Mouse (Mus musculus) Muller cell, postnatal 12 days (primary cell): Measurements from ENCODE around the gene Msl1.

ENCODE experiments used
- DNase-seq: peaks from one replicate; pipeline ENCODE4 v3.0.0-alpha.2; 2015; ENCODE audit errors: inconsistent ontology term

Msl1 gene

DNA sequence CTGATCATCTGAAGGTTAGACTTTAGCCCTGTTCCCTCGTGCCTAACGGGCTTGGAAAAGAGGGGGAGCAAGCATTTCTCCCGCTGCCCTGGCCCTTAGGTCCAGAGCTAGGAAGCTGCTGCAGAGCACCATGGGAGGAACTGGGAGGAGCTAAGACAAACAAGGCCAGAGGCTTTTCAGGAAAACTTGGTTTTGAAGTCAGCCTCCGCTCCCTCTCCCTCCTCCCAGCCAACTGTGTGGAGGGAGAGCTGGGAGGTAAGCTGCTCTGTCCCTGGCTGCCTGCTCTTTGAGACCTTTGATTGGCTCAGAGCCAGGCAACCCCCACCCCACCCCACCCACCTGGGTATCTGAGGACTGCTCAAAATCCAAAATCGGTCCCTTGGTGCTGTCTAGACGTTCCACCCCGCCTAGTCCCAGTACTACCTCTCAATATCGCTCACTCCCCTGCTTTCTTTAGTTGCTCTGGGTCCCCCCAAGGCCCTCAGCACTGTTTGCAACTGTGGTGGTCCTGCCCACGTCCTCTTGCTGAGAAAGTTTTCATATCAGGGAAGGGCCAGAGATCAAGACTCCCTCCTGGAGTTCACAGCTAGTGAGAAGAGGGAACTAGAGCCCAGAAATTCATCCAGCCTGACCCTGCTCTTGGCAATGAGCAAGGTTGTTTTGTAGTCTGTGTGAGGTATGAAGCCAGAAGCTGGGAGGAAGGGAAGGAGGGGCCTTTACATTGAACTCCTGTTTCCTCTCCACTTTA, 18.3 kb upstream of the Msl1 start:
- DNase-seq, result no peak

DNA sequence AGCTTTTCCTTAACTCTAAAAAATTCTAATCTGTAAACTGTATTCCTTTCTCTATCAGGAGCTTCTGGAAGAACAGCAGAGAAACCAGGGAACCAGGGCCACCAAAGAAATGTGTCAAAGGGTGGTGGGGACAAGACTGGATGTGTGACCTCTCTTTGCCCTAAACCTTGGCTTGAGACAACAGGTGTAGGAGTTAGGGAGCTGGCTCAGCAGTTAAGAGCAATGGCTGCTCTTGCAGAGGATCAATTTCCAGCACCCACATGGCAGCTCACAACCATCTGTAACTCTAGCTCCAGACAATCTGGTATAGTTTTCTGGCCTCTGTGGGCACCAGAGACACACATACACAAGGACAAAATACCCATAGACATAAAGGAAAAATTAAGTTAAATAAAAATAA, 17.4 kb upstream of the Msl1 start:
- DNase-seq, result no peak

DNA sequence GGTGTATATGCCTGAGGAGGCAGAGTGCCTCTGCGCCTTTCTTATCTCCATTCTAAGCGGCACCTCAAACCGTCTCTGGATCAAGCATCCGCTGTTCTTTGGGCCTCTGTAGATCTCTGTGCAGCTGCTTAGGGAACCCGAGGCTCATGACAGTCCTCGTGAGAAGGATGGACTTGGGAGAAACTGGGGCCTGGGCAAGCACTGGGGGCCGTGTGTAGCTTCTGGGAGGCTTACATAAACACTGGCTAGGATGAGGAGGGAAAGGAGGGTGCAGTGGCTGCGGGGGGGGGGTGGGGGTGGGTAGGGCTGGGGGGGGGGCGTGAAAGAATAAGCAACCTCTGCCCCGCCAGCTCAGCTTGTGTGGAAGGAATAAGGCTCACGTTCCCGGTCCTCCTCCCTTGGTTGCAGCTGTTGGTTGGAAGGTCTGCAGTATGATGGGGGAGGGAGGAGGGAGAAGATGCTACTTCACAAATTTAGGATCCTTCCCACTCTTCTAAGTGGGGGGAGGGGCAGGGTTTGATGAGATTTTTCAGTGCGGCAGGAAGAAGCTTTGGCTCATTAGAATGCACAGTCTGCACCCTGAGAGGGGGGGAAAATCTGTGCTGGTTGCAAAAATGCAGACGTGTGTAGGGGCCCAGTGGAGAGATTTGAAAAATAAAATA, 13.3 kb upstream of the Msl1 start:
- peak; percentile 73 for DNase-seq

DNA sequence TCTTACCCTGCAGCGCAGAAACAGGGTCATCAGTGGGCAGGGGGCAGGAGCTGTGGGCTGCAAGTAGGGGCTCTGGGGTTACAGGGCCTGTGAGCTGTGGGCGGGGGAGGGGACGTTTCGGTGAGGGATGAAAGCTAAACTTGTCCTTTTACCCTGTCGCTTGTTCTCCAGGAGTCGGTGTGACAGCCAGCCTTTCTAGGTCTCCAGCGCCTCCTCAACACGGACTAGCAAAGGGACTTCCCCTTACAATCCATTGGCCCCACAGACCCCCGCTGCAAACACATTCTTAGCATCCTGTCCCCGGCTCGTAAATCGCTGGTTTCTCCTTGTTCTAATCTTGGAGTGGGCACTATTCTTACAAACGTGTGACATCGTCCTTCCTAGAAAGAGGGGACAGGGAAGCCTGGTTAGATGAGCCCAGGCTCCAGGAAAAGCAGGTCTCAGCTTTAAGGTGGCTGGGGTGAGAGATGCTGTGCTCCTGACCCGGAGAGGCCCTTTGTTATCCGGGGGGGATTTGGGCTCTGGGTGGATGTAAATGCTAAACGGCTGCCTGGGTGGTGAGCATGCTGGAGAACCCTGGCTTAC, 12.6 kb upstream of the Msl1 start:
- peak; percentile 58 for DNase-seq

DNA sequence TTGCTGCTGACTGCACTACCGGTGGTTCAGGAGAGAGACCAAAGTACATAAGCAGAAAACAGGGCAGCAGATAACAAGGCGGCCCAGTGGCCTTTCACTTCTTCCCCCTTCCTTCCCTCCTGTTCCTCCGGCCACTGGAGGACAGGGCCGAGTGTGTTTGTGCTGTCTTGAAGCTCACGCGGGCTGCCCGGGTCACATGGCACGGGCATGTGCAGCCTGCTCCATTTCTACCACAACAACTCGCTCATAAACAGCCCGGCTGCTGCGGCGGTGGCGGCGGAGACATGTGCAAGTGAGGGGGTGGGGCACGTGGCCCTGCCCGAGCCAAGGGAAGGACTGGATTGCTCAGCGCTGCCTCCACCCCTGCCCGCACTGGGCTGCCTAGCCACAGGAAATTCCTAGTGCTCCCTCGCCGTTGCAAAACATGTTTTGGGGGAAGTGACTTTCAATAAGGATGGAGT, 12.1 kb upstream of the Msl1 start:
- DNase-seq, result peak; percentile 100

DNA sequence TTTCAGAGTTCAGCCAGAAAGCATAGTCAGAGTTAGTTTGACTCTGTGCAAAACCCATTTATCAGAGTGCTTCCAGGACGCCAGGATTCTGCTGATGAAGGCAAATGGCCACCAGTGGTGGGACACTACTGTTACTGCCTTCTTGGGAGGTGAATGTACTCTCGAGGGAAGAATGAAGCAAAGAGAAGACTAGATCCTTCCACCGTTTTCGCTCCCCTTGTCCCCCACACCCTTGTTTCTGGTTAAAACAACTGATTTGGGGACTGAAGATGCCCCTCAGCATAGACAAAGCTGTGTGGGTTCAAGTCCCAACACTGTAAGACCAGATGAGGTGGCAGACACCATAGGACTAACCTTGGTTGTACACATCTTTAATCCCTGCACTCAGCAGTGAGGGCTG, 11.2 kb upstream of the Msl1 start:
- no peak for DNase-seq

DNA sequence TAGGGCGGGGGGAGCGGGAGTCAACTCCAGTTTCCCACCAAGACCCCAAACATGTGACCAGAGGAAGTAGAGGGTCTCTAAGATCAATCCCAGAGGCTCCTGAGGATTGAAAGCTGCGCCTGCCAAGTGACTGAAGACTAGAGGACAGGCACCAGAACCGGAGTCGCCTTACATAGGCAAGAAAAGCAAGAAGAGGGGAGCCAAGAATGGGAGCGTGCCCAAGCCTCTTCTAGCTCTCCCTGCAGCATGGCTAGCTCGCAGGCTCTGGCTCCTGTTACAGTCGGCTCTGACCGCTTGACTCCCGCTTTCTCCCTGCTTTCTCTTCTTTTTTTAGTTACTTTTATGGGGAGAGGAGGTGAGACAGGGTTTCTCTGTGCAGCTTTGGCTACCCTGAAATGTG, 10.1 kb upstream of the Msl1 start:
- DNase-seq, result no peak

DNA sequence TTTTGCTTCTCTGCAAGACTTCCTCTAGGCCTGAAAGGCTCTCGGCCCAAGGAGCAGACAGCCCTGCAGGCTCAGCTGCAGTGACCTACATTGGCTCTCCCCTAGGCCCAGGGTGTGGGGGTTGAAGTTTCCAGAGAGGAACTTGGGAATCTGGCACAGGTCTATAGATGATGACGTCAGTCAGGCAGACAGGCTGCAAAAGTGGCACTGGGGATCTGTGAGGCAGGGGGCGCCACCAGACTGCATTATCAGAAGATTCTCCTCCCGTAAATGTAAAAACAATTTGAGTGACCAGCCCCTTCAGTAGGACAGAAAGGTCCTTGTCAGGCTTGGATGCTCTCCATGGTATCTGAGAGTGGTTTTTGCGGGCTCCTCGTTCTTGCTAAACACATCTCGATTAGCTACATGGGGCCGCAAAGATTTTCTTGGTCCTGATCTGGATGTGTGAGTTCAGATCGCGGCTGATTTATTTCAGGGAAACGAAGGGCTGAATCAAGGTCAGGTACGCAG, 9.5 kb upstream of the Msl1 start:
- peak; percentile 95 for DNase-seq

DNA sequence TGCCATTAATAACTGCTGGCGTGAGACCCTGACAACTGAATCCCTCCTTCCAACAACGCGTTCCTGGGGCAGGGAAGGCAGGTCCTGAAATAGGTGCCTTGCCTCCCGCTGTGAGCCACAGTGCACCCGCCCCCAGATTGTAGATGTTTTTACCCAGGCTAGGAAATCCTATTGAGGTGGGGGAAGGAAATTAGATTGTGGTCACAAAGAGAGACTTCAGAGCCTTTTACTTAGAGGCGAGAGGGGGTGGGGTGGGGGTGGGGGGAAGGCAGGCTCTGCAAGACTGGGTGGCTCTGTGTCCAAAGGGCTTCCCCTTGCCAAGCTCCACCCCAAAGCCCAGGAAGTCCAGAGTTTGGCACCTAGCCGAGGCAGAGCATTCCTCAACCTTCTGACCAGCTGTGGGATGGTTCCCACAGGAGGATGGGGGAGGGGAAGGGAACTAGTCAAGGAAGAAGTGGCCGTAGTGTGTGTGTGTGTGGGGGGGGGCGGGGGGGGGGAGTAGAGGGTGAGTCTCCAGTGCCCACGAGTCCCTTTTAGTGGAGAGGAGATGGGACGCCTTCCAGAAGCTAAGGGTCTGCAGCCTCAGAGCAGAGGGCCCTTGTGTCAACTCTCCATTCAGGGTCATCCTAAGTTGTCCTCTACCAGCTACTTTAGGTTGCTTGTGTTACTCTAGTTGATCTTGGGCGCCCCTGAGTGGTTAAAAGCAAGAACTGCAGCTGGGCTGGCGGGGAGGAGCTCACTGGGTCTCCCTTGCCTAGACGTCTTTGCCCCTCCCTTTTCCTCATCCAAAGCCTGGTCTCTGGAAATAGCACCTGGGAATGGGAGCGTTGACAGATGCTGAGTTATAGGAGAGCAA, 8.7 kb upstream of the Msl1 start:
- peak; percentile 97 for DNase-seq

DNA sequence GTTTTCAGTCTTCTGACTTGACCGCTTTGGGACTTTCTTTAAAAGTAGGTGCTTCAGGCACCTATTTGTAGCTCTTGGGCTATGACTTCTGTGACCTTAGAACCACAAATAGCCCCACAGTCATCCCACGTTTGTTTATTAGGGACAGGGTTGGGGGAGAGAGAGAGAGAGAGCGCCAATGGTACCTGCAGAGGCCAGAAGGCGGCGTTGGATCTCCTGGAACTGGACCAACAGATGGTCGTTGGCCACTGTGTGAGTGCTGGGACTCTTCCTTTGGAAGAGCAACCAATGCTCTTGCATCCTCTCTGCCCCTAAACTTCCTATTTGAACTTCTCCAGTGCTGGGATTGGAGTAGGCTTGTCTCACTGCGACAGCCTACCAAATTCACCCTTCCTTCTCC, 8.1 kb upstream of the Msl1 start:
- no peak for DNase-seq

DNA sequence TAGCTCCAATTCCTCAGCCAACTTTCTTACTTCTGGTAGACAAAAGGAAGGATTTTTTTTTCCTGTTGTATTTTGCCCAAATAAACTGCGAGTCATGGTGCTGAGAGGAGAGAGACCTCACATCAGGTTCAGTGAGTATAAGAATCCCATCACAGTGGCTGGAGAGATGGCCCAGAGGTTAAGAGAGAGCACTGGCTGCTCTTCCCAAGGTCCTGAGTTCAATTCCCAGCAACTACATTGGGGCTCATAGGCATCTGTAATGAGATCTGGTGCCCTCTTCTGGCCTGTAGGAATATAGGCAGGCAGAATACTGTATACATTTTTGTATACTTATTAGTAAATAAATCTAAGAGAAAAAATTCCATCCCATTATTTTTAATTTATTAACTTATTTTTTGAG, 7.6 kb upstream of the Msl1 start:
- no peak for DNase-seq

DNA sequence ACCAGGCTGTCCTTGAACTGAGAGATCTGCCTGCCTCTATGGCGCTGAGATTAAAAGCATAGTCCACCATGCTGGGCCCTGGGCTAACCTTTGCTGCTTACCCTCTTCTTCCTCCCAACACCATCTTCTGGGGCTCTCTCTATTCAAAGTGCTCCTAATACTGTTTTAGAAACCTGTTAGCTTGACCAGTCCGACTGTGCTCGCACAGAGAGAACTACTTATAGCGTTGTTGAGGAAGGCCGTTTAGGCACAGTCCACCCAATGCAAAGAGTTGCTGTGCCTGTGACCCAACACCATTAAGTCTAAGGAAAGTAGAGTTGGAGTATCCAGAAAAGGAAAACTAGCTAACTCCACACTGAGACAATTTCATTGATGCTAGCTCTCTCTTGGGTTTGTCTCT, 7.2 kb upstream of the Msl1 start:
- no peak for DNase-seq

DNA sequence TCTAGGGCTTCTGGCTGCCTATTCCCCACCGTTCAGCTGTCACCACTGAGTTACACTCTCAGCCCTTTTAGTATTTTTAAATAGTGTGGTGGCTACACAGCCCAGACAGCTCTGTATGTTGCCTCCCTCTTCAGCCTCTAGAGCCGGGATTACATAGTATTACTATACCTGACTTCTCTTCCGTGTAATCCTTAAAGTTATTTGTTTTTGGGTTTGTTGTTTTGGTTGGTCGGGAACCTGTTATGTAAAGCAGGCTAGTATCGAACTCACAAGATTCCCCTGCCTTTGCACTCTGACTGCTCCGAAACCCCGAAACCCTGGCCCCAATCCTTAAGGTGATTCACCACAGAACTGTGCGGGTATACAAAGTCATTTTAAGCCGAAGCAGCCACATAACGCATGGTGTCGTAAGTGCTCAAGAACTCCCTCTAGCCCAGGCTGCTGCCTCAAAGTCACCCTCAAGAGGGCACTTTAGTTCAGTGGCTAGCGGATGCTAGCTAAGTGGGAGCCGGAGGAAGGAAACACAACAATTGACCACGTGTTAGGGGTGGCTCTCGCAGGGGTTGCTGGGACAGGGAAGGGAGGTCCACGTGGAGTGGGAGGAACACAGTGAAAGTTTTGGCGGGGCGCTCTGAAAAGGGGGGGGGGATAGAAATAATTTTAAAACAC, 6.6 kb upstream of the Msl1 start:
- peak; percentile 94 for DNase-seq

DNA sequence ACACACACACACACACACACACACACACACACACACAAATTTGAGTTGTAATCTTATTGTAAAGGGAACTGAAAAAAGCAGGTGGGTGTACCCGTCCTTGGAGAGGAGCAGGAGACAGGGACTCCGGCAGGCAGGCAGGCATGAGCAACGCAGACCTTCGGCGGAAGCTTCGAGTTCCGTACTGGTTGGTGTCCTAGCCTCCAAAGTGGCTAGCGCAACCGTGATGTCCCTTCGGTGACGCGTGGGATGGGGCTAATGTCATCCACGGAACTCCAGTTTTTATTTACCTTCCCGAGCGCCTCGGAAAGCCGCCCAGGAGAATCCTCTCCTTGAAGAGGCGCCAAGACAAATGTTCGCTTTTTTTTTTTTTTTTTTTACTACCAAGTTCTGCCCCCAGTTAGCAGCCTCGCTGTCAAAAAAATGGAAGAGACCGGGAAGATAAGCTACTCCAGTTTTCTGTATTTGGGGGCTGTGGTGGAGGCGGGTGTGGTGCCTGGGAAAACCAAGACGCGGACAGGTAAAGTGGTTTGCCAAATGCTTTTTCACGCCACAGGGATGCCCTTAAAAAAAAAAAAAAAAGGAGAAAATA, 6.0 kb upstream of the Msl1 start:
- no peak for DNase-seq

DNA sequence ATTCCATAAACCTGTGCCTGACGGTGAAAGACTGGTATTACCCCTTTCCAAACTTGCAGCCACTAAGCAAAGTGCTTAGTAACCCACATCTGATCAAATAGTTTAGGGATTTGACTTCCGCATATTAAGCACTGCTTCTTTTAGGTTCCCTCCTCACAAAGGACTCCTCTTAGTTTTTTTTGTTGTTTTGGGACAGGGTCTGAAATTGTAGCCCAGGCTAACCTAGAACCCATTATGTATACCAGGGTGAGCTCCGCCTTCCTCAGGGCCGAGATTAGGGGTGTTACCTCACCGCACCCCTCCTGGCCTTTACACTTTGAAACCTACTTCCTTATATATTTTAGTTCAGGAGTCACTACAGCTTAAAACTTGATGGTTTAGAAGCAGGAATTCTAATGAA, 5.5 kb upstream of the Msl1 start:
- no peak for DNase-seq

DNA sequence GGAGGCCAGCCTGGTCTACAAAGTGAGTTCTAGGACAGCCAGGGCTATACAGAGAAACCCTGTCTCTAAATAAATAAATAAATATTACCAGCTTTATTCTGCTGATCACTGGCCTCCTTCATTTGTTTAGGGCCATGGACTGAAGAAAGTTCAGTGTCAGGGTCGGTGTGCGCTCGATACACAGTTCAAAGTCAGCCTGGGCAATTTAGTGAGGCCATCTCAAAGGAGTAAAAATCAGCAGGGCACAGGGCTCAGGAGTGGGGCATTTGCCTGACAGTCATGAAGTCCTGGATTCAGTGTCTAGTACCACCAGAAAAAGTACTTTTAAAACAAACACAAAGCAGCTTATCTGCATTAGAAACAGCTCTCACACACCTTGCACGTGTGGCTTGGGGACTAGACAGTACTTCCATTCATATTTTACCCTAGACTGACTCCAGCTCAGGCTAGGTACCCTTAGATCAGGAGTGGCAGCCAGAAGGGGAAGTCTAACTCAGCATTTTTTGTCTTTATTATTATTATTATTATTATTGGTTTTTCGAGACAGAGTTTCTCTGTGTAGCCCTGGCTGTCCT, 4.6 kb upstream of the Msl1 start:
- DNase-seq, result no peak

DNA sequence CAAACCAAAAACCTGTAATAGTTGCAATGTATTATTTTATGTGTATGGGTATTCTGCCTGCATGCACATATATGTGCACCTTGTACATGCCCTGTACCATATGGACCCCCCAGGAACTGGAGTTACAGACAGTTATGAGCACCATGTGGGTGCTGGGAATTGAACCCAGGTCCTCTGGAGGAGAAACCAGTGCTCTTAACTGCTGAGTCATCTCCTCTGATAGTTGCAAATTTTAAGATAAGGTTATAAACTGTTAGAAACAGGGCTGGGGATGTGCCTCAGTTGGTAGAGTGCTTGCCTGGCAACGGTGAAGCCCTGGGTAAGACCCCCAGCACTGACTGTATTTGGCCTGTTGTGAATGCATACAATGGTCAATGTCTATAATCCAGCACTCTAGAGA, 3.9 kb upstream of the Msl1 start:
- DNase-seq, result no peak

DNA sequence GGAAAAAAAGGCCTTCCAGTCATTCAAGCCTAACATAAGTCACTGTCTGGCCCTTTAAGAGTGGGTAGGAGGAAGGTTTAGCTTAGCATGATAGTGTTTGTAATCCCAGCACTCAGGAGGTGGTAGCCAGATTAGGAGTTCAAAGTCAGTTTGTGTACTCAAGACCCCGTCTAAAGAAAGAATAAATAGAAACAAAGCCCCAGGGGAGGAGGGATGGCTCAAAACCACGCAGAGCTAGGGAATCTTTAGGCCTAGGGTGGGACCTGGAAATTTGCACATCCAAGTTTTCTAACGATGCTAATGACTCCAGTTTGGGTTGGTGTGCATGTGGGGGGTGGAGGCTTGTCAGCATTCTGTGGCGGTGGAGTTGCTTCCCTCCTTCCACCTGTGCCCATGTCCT, 3.2 kb upstream of the Msl1 start:
- DNase-seq, result no peak

DNA sequence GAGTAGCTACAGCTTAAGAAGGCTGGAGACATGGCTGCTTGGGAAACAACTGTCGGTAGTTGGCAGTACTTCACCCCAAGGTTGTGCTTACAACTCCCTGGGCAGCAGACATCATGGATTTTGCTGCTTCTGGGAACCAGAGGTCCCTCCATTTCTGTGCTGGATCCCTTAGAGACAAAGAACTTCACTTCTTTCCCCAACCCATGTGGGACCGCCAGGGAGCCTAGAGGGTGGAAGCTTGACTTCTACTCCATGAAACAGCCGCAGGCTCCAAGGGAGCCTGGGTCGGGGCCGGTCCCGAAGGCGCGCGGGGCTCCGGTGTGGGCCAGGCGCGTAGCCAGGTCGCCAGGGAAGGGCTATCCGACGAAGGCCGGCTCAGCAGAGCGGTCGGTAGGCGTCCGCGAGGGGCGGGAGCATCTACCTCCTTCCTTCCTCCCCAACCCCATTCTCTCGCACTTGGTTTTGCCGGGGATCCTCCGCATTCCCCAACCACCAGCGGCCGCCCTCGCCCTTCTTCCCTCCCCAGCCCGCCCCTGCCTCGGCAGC, 774 bp upstream of the Msl1 start:
- no peak for DNase-seq

DNA sequence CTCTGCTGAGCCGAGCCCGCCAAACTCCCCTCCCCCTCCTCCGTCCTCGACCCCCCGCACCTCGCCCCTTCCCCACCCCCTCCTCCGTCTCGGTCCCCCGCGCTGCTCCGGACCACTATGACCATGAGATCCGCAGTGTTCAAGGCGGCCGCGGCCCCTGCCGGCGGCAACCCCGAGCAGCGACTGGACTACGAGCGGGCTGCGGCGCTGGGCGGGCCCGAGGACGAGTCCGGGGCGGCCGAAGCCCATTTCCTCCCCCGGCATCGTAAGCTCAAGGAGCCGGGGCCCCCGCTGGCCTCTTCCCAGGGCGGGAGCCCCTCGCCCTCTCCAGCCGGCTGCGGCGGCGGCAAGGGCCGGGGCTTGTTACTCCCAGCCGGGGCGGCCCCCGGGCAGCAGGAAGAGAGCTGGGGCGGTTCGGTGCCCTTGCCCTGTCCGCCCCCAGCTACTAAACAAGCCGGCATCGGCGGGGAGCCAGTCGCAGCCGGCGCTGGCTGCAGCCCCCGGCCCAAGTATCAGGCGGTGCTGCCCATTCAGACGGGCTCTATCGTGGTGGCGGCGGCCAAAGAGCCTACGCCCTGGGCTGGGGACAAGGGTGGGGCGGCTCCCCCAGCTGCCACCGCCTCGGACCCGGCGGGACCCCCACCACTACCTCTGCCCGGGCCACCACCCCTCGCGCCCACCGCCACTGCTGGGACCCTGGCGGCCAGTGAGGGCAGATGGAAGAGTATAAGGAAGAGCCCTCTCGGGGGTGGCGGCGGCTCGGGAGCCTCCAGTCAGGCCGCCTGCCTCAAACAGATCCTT, 598 bp downstream of the Msl1 start:
- peak; percentile 59 for DNase-seq
